Mouse (Mus musculus) spleen, adult 2 months (tissue): ENCODE results near the gene Sec16a.

Experiments
- CTCF ChIP-seq: fragments of 200-500 bp; IDR thresholded peaks from 2 replicates; pipeline ENCODE4 v1.5.1; 2011; ENCODE audit warnings: mild to moderate bottlenecking, inconsistent platforms; ENCODE audit not compliant: insufficient read depth, insufficient read length, insufficient replicate concordance; ENCODE audit errors: extremely low read depth
- POLR2A ChIP-seq: fragments of 200-500 bp; IDR thresholded peaks from 2 replicates; pipeline ENCODE4 v1.6.1; 2011; ENCODE audit warnings: low read depth, low read length, inconsistent platforms

DNA sequence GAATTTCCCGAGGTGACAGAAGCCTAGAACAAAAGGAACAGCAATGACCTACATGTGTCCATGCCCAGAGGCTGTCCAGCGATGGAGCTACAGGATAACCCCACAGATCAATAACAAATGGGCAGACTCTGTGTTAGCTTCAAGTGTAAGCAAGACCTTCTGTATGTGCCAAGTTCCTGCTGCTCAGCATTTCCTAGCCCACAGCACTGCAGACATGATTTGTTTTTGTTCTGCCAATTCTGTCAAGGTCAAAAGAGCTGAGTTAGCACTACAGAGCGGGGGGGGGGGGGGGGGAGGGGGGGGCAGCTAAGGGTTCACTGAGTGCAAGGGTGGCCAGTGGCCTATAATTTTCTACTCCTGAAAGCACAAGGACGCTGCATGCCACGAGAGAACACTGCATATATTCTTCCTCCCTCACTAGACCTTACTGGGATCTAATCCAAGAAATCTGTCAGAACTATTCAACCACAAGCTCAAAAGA lies 34.0 kb downstream of the Sec16a start:
- TF ChIP-seq CTCF (no peak), POLR2A (no peak)
